Mouse (Mus musculus) embryonic facial prominence, embryonic 15.5 days (tissue): ENCODE measurements around the gene Ercc6. TPM values are rescaled to one million over a fixed set of nuclear protein-coding genes. Genes with fewer than 3 reads are reported as not detected.
A peak's percentile ranks its signal among the peaks of the same experiment; 100 is the strongest.

Source experiments
- ATAC-seq: fragments of 200-750 bp; cut with Nextera tagmentation; 2 replicates; pipeline ENCODE4 v1.8.0; 2017; ENCODE audit warnings: low read depth, moderate TSS enrichment; ENCODE audit not compliant: insufficient number of reproducible peaks, low FRiP score, low TSS enrichment
- H3K27ac ChIP-seq: fragments of 300-500 bp; sonication (generic); replicated peaks from 2 replicates; pipeline ENCODE4 v1.5.1; 2015; ENCODE audit warnings: mild to moderate bottlenecking, inconsistent platforms
- H3K27me3 ChIP-seq: fragments of 300-500 bp; sonication (generic); 2 replicates; pipeline ENCODE4 v1.6.1; 2015; ENCODE audit warnings: inconsistent platforms
- H3K36me3 ChIP-seq: fragments of 300-500 bp; sonication (generic); 2 replicates; pipeline ENCODE4 v1.6.1; 2015; ENCODE audit warnings: mild to moderate bottlenecking, inconsistent platforms
- H3K4me1 ChIP-seq: fragments of 300-500 bp; sonication (generic); 2 replicates; pipeline ENCODE4 v1.6.1; 2015; ENCODE audit warnings: inconsistent platforms
- H3K4me2 ChIP-seq: fragments of 300-500 bp; sonication (generic); replicated peaks from 2 replicates; pipeline ENCODE4 v1.6.1; 2015; ENCODE audit warnings: mild to moderate bottlenecking, inconsistent platforms
- H3K4me3 ChIP-seq: fragments of 300-500 bp; sonication (generic); replicated peaks from 2 replicates; pipeline ENCODE4 v1.5.1; 2015; ENCODE audit warnings: mild to moderate bottlenecking, inconsistent platforms
- H3K9ac ChIP-seq: fragments of 300-500 bp; sonication (generic); 2 replicates; pipeline ENCODE4 v1.6.1; 2015; ENCODE audit warnings: inconsistent platforms
- H3K9me3 ChIP-seq: fragments of 300-500 bp; sonication (generic); replicated peaks from 2 replicates; pipeline ENCODE4 v1.6.1; 2016; ENCODE audit warnings: inconsistent platforms
- WGBS: fragments of 180-500 bp; shearing (Covaris S2); methylation state at CpG from one replicate; pipeline ENCODE4 v1.1.7; 2015; 5-methylcytosine and 5-hydroxymethylcytosine counted together
- polyA plus RNA-seq: library from polyadenylated mRNA; unstranded; fragments of >200 nt; fragmentation: Nextera tagmentation; extraction: Ambion mirVana; gene quantifications from 2 replicates; pipeline ENCODE4 v1.2.1, GENCODE M21; 2015

The Ercc6 gene
- polyA plus RNA-seq, 1 experiment from 2014 or later: 23.0 TPM

- peaks cover 31% of the 10 kb centered on the region for H3K4me1 ChIP-seq
- H3K9ac ChIP-seq: no peak overlapping the region
- H3K4me2 ChIP-seq: no peak overlapping the region
- H3K27me3 ChIP-seq: no peaks in the 10 kb centered on the region
- WGBS: 76% methylated on average over 5 of the region's 5 CpGs
- H3K4me3 ChIP-seq: no peak overlapping the region
- H3K27ac ChIP-seq: no peak overlapping the region
- no peak for ATAC-seq
- H3K9me3 ChIP-seq: no peaks in the 10 kb centered on the region
- 0 out of 2 replicates have a peak, but pooled peaks cover 3% of the 10 kb centered on the region for H3K36me3 ChIP-seq
These were observed 20.8 kb downstream of the Ercc6 start for GRCm38 (mm10) chr14:32534137-32534536.

DNA sequence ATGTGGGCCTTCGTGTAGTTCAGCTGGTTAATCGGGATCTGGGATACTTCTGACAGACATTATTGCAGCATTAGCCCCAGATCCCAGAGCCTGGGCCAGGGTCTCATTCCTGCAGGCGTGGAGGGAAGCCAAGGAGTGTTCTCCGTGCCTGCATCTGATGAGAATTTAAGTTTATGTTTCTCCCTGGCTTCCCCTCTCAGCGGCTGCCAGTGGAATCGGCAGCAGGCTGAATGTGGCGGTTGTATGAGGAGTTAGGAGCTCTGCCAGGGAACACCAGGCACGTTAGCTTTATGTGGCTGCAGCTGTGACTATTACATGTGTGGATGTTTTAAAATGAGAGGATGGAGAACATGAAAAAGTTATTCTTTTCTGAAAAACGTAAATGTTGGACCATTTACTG is 23.4 kb downstream of the Ercc6 start:
- H3K9me3 ChIP-seq: no peaks in the 10 kb centered on the region
- H3K4me1 ChIP-seq: peaks cover 26% of the 10 kb centered on the region
- H3K9ac ChIP-seq: no peak overlapping the region
- ATAC-seq: peak; percentile 60; the same call in 1 of the 2 replicates
- H3K27me3 ChIP-seq: no peaks in the 10 kb centered on the region
- WGBS: 32% methylated on average over 9 of the region's 9 CpGs
- H3K4me2 ChIP-seq: peak overlapping the region; percentile 12; the same call in 1 of the 2 replicates
- no peak overlapping the region for H3K4me3 ChIP-seq
- H3K27ac ChIP-seq: peak overlapping the region; percentile 79
- peaks cover 8% of the 10 kb centered on the region; the same call in 1 of the 2 replicates for H3K36me3 ChIP-seq

DNA sequence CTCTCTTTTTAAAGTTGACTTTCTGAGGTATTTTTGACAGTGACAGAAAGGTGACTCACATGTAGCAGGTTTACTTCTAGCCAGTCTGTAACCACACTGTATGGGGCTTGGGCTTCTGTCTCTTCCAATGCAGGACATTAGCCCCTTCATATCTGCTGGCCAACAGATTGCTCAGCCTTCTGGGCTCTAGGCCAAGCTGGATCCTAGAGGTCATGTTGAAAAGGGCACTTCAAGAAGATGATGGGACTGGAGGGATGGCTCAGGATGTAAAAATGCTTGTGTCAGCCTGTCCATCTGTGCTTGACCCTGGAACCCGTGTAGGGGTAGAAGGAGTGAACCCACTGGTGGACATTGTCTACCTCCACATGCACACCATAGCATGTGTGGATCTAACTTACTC is 24.8 kb downstream of the Ercc6 start:
- H3K9ac ChIP-seq: no peak overlapping the region
- no peak overlapping the region for H3K4me3 ChIP-seq
- no peaks in the 10 kb centered on the region for H3K9me3 ChIP-seq
- H3K27ac ChIP-seq: no peak overlapping the region
- ATAC-seq: no peak
- H3K4me1 ChIP-seq: peaks cover 25% of the 10 kb centered on the region
- H3K27me3 ChIP-seq: no peaks in the 10 kb centered on the region
- WGBS: 90% methylated on average over 1 of the region's 1 CpGs
- H3K36me3 ChIP-seq: peaks cover 17% of the 10 kb centered on the region
- H3K4me2 ChIP-seq: no peak overlapping the region

- Histone ChIP-seq H3K27me3 (no peaks in the 10 kb centered on the region), H3K9ac (no peak overlapping the region), H3K4me1 (0 out of 2 replicates have a peak, but pooled peaks cover 3% of the 10 kb centered on the region), H3K36me3 (peaks cover 14% of the 10 kb centered on the region), H3K27ac (no peak overlapping the region), H3K4me2 (no peak overlapping the region), H3K9me3 (no peaks in the 10 kb centered on the region), H3K4me3 (no peak overlapping the region)
- ATAC-seq: no peak
These were observed 29.8 kb downstream of the Ercc6 start for GRCm38 (mm10) chr14:32543075-32543474.

GRCm38 (mm10) chr14:32546676-32547075 is 33.4 kb downstream of the Ercc6 start:
- no peak overlapping the region for H3K27ac ChIP-seq
- ATAC-seq: no peak
- H3K27me3 ChIP-seq: no peaks in the 10 kb centered on the region
- no peaks in the 10 kb centered on the region for H3K9me3 ChIP-seq
- no peak overlapping the region for H3K4me3 ChIP-seq
- no peaks in the 10 kb centered on the region for H3K4me1 ChIP-seq
- WGBS: 53% methylated on average over 5 of the region's 5 CpGs
- H3K36me3 ChIP-seq: peaks cover 13% of the 10 kb centered on the region
- H3K9ac ChIP-seq: no peak overlapping the region
- H3K4me2 ChIP-seq: no peak overlapping the region

- WGBS: 76% methylated on average over 5 of the region's 5 CpGs
- H3K27me3 ChIP-seq: no peaks in the 10 kb centered on the region
- no peaks in the 10 kb centered on the region for H3K9me3 ChIP-seq
- H3K4me3 ChIP-seq: no peak overlapping the region
- H3K27ac ChIP-seq: no peak overlapping the region
- H3K36me3 ChIP-seq: peaks cover 20% of the 10 kb centered on the region; the same call in 1 of the 2 replicates
- no peaks in the 10 kb centered on the region for H3K4me1 ChIP-seq
- ATAC-seq: no peak
- H3K4me2 ChIP-seq: no peak overlapping the region
- no peak overlapping the region for H3K9ac ChIP-seq
These were observed 38.5 kb downstream of the Ercc6 start for GRCm38 (mm10) chr14:32551854-32552253.

GRCm38 (mm10) chr14:32553198-32553903 is 40.0 kb downstream of the Ercc6 start:
- Histone ChIP-seq H3K27ac (no peak overlapping the region), H3K4me2 (no peak overlapping the region), H3K27me3 (no peaks in the 10 kb centered on the region), H3K9me3 (no peaks in the 10 kb centered on the region), H3K4me1 (no peaks in the 10 kb centered on the region), H3K36me3 (peaks cover 21% of the 10 kb centered on the region; the same call in 1 of the 2 replicates), H3K9ac (no peak overlapping the region), H3K4me3 (no peak overlapping the region)
- WGBS: 84% methylated on average over 10 of the region's 10 CpGs
- no peak for ATAC-seq

GRCm38 (mm10) chr14:32554860-32555526 is 41.7 kb downstream of the Ercc6 start:
- Histone ChIP-seq H3K27me3 (no peaks in the 10 kb centered on the region), H3K27ac (no peak overlapping the region), H3K9ac (no peak overlapping the region), H3K9me3 (no peaks in the 10 kb centered on the region), H3K4me1 (no peaks in the 10 kb centered on the region), H3K4me2 (no peak overlapping the region), H3K36me3 (peaks cover 30% of the 10 kb centered on the region; the same call in 1 of the 2 replicates), H3K4me3 (no peak overlapping the region)
- no peak for ATAC-seq
- WGBS: 55% methylated on average over 8 of the region's 8 CpGs

DNA sequence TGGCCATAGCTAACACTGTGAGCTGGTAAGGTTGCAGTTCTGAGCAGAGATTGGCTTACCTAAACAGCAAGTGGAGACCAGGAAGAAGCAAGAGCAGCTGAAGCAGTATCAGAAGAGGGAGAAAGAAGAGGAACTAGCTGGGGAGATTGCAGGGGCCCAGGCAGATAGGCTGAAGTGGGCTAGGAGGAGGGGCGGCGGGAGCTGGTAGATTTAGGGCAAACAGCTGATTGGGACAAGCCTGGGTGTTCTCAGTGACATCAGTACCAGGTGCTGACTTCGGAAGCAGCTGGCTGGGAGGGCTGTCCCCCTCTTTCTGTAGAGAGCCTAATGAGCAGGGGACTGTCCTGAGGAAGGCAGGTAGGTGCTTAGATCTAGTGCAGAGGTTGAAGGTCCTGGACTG is 48.1 kb downstream of the Ercc6 start:
- H3K9ac ChIP-seq: no peak overlapping the region
- no peak for ATAC-seq
- no peak overlapping the region for H3K4me2 ChIP-seq
- H3K9me3 ChIP-seq: no peaks in the 10 kb centered on the region
- no peaks in the 10 kb centered on the region for H3K27me3 ChIP-seq
- H3K4me1 ChIP-seq: no peaks in the 10 kb centered on the region
- no peak overlapping the region for H3K27ac ChIP-seq
- 91% methylated on average over 3 of the region's 3 CpGs for WGBS
- peaks cover 64% of the 10 kb centered on the region for H3K36me3 ChIP-seq
- H3K4me3 ChIP-seq: no peak overlapping the region

DNA sequence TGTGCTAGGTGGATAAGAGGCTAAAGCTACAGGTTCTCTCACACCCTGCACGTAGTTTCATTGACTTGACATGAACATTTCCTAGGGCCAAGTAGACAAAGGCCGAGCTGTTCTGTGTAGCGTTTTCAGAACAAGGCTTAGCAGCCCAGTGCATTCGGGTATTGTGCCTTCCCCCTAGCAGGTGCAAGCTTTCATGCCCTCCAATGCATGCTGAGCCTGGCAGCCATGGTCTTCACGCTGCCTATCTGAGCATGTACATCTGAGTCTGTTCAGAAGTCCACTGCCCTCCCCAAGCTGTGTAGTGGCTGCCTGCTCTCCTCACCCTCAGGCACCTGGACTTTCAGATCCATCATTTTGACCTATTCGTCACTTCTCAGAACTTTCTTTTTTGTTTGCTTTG is 50.3 kb downstream of the Ercc6 start:
- Histone ChIP-seq H3K4me3 (no peak overlapping the region), H3K27me3 (no peaks in the 10 kb centered on the region), H3K9me3 (no peaks in the 10 kb centered on the region), H3K36me3 (peaks cover 82% of the 10 kb centered on the region), H3K9ac (no peak overlapping the region), H3K4me2 (no peak overlapping the region), H3K4me1 (no peaks in the 10 kb centered on the region), H3K27ac (no peak overlapping the region)
- 94% methylated on average over 6 of the region's 6 CpGs for WGBS
- no peak for ATAC-seq

- Histone ChIP-seq H3K9me3 (no peaks in the 10 kb centered on the region), H3K27me3 (no peaks in the 10 kb centered on the region), H3K36me3 (peaks cover 72% of the 10 kb centered on the region), H3K4me1 (no peaks in the 10 kb centered on the region), H3K27ac (no peak overlapping the region), H3K4me3 (no peak overlapping the region), H3K4me2 (no peak overlapping the region), H3K9ac (no peak overlapping the region)
- no peak for ATAC-seq
- 59% methylated on average over 8 of the region's 8 CpGs for WGBS
These were observed 59.2 kb downstream of the Ercc6 start for GRCm38 (mm10) chr14:32572519-32572918.
